18 mouse cellular contexts compared by ENCODE assay signal in the genomic region with DNA sequence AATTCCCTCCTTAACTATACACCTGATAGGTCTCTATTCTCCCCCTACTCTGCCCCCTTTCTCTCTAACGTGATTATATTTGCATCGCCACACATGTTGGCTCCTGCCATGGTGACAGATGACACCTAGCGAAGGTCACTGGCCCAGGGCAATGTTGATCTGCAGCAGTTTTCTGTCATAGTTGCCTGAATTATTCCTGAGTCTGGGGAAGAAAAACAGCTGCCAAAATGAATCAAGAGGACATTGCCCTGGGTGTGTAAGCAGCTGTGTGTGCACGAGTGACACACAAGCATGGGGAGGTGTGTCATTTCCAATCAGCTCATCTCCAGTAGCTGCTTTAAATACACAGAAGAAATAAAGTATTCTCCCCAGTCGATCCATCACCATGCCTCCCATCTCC.
DNase-seq lines count a peak whose midpoint lies in the region; TF ChIP-seq lines count a peak whose summit lies in the region.
"Had no signal": no experiment of that assay in that cellular context is flagged by ENCODE, and none has a peak within 500 bp of the region (broad histone marks: within the 10 kb centered on the region; RNA-seq: fewer than 3 reads in every experiment).

No protein-coding gene starts in this region.

- no peak overlapping the region for H3K27ac ChIP-seq in gastrocnemius, adult 2 months
- H3K27ac ChIP-seq: forebrain, embryonic 13.5 days; heart, embryonic 10.5 days; hindbrain, embryonic 12.5 days had no signal

- TF ChIP-seq CTCF in gastrocnemius, adult 2 months (IDR thresholded peaks at IDR 0.05) = no peak

- H3K4me3 ChIP-seq in gastrocnemius, adult 2 months = no peak overlapping the region
- H3K4me3 ChIP-seq: forebrain, embryonic 13.5 days; heart, embryonic 10.5 days; hindbrain, embryonic 12.5 days had no signal

- DNase-seq in cerebellum, postnatal 10 days = peak; percentile 30 to 44
- DNase-seq in cerebellum, postnatal 4 days (ENCODE audit: low spot score in 2 of 2) = no peak
- peak; percentile 20 for DNase-seq in embryo, embryonic 10.5 days (ENCODE audit: low spot score)
- DNase-seq in mesoderm, embryonic 11.5 days (ENCODE audit: low read depth, low spot score) = peak; percentile 12
- peak; percentile 8 for DNase-seq in retina, postnatal 7 days (ENCODE audit: low read depth, low spot score)
- no peak for DNase-seq in right cerebral cortex, adult 18-20 months
- DNase-seq in gastrocnemius, adult 2 months = no peak
- DNase-seq: adrenal gland, adult 8-10 months; adrenal gland, postnatal 36 days; B cell, adult 2 months; cerebellum, adult 2 months; gastrocnemius, postnatal 36 days; heart, adult 11 months; heart, postnatal 10 days; heart, postnatal 4 days had no signal

- intact Hi-C loops in gastrocnemius, adult 2 months (cut with DNase I) = no loop called here

Comparison
In these comparisons a context has a peak if more than half of its experiments do, and no peak if none do; other contexts are left out.
1. DNase-seq: peak in cerebellum, postnatal 10 days (2 of 2), embryo, embryonic 10.5 days (single experiment), mesoderm, embryonic 11.5 days (single experiment) and retina, postnatal 7 days (single experiment); none in cerebellum, postnatal 4 days (0 of 2), right cerebral cortex, adult 18-20 months (single experiment) and gastrocnemius, adult 2 months (single experiment).